Mouse (Mus musculus): ENCODE results near the gene Olfr1535.

GRCm38 (mm10) chr13:21581659-21582058 is 22.0 kb upstream of the Olfr1535 start, which contains the start of gene Olfr1364:
- TF ChIP-seq CTCF (IDR thresholded peaks at IDR 0.05; ENCODE audit: insufficient read depth, low read length): no peak
- no peak for TF ChIP-seq POLR2A (IDR thresholded peaks at IDR 0.05; ENCODE audit: borderline replicate concordance, extremely low read depth, low read depth, low read length)

Data from lung, adult 2 months (tissue).